In genomic region chr3:100401080-100401479, GRCm38 (mm10) we compare ENCODE assay signal across 34 mouse cellular contexts.
"Had no signal": no experiment of that assay in that cellular context is flagged by ENCODE, and none has a peak within 500 bp of the region (broad histone marks: within the 10 kb centered on the region; RNA-seq: fewer than 3 reads in every experiment).

No protein-coding gene starts in this region.

- ATAC-seq: hindbrain, embryonic 16.5 days; hindbrain, postnatal 0 days; inflammation-experienced regulatory T-cells, adult 6 months; intestine, embryonic 15.5 days; intestine, embryonic 16.5 days; intestine, postnatal 0 days had no signal

- H3K4me1 ChIP-seq: heart, embryonic 10.5 days; heart, embryonic 12.5 days; heart, embryonic 13.5 days; heart, embryonic 15.5 days; hindbrain, embryonic 10.5 days; hindbrain, embryonic 12.5 days; hindbrain, embryonic 13.5 days; hindbrain, embryonic 15.5 days had no signal

- H3K4me2 ChIP-seq: heart, embryonic 11.5 days; heart, embryonic 12.5 days; heart, embryonic 13.5 days; heart, embryonic 15.5 days; hindbrain, embryonic 12.5 days; hindbrain, embryonic 13.5 days; hindbrain, embryonic 14.5 days; hindbrain, embryonic 15.5 days; intestine, embryonic 15.5 days had no signal

- H3K4me3 ChIP-seq: heart, adult 2 months; heart, embryonic 10.5 days; heart, embryonic 12.5 days; heart, embryonic 13.5 days; heart, embryonic 15.5 days; hindbrain, embryonic 10.5 days; hindbrain, embryonic 12.5 days; hindbrain, embryonic 13.5 days; hindbrain, embryonic 15.5 days; intestine, embryonic 15.5 days; layer of hippocampus, adult 2 months; left cerebral cortex, adult 2 months had no signal

- H3K9me3 ChIP-seq: heart, embryonic 10.5 days; heart, embryonic 12.5 days; heart, embryonic 13.5 days; heart, embryonic 15.5 days; hindbrain, embryonic 10.5 days; hindbrain, embryonic 12.5 days; hindbrain, embryonic 13.5 days; hindbrain, embryonic 15.5 days; intestine, embryonic 15.5 days had no signal

- H3K9ac ChIP-seq: heart, embryonic 12.5 days; heart, embryonic 13.5 days; heart, embryonic 15.5 days; hindbrain, embryonic 12.5 days; hindbrain, embryonic 13.5 days; hindbrain, embryonic 14.5 days; hindbrain, embryonic 15.5 days; intestine, embryonic 15.5 days had no signal

- H3K36me3 ChIP-seq: heart, embryonic 10.5 days; heart, embryonic 12.5 days; heart, embryonic 13.5 days; heart, embryonic 15.5 days; hindbrain, embryonic 10.5 days; hindbrain, embryonic 12.5 days; hindbrain, embryonic 13.5 days; hindbrain, embryonic 15.5 days; intestine, embryonic 15.5 days had no signal

- DNase-seq: heart, adult 2 months; heart, postnatal 10 days; heart, postnatal 14 days; heart, postnatal 36 days; heart, postnatal 4 days; kidney, adult 11 months; kidney, adult 18-20 months; kidney, adult 2 months; kidney, postnatal 10 days; kidney, postnatal 14 days; kidney, postnatal 25 days; kidney, postnatal 36 days; kidney, postnatal 4 days; layer of hippocampus, adult 9-11 months; layer of hippocampus, postnatal 36 days had no signal

- H3K27me3 ChIP-seq: heart, embryonic 12.5 days; heart, embryonic 13.5 days; heart, embryonic 15.5 days; hindbrain, embryonic 12.5 days; hindbrain, embryonic 13.5 days; hindbrain, embryonic 15.5 days; intestine, embryonic 15.5 days had no signal

- H3K27ac ChIP-seq: heart, adult 2 months; heart, embryonic 10.5 days; heart, embryonic 13.5 days; heart, embryonic 15.5 days; hindbrain, embryonic 10.5 days; hindbrain, embryonic 12.5 days; hindbrain, embryonic 13.5 days; hindbrain, embryonic 14.5 days; hindbrain, embryonic 15.5 days; hindbrain, postnatal 0 days; intestine, embryonic 15.5 days; kidney, postnatal 0 days; layer of hippocampus, adult 2 months; left cerebral cortex, adult 2 months had no signal
